In genomic region chr2:58423319-58423718, GRCm38 (mm10) we compare ENCODE assay signal across 23 mouse cellular contexts. TPM values are rescaled to one million over a fixed set of nuclear protein-coding genes. Genes with fewer than 3 reads are reported as not detected.
DNase-seq lines count a peak whose midpoint lies in the region; ATAC-seq and TF ChIP-seq lines count a peak whose summit lies in the region.
"Had no signal": no experiment of that assay in that cellular context is flagged by ENCODE, and none has a peak within 500 bp of the region (broad histone marks: within the 10 kb centered on the region; RNA-seq: fewer than 3 reads in every experiment).

No protein-coding gene starts in this region.

- no peaks in the 10 kb centered on the region for H3K36me3 ChIP-seq in spleen, adult 2 months (ENCODE audit: control insufficient read depth, insufficient read depth, low read length)
- H3K36me3 ChIP-seq in forebrain, embryonic 11.5 days (ENCODE audit: control insufficient read depth, insufficient read depth, low read length) = no peaks in the 10 kb centered on the region

- H3K9ac ChIP-seq in forebrain, embryonic 11.5 days (ENCODE audit: low read length) = no peak overlapping the region
- H3K9ac ChIP-seq: embryonic facial prominence, embryonic 13.5 days; forebrain, embryonic 13.5 days; forebrain, postnatal 0 days; heart, embryonic 13.5 days; hindbrain, embryonic 13.5 days had no signal

- no peak for TF ChIP-seq CTCF in spleen, adult 2 months (IDR thresholded peaks at IDR 0.05; ENCODE audit: extremely low read depth, insufficient read depth, insufficient read length, insufficient replicate concordance)

- 26% methylated on average over 5 of the region's 5 CpGs for WGBS in spleen, adult 2 months
- 89% methylated on average over 5 of the region's 5 CpGs for WGBS in forebrain, embryonic 11.5 days

- H3K9me3 ChIP-seq in forebrain, embryonic 11.5 days (ENCODE audit: control insufficient read depth, low read length) = no peaks in the 10 kb centered on the region
- H3K9me3 ChIP-seq: embryonic facial prominence, embryonic 13.5 days; forebrain, embryonic 13.5 days; heart, embryonic 13.5 days; hindbrain, embryonic 13.5 days had no signal

- no peaks in the 10 kb centered on the region for H3K27me3 ChIP-seq in spleen, adult 2 months (ENCODE audit: control insufficient read depth, insufficient read depth, low read length)
- H3K27me3 ChIP-seq in forebrain, embryonic 11.5 days (ENCODE audit: control insufficient read depth, insufficient read depth, low read length) = no peaks in the 10 kb centered on the region
- H3K27me3 ChIP-seq: embryonic facial prominence, embryonic 13.5 days; forebrain, embryonic 13.5 days; heart, embryonic 13.5 days; hindbrain, embryonic 13.5 days had no signal

- H3K4me1 ChIP-seq in spleen, adult 2 months (ENCODE audit: control insufficient read depth, insufficient read depth, insufficient read length) = peaks cover 3% of the 10 kb centered on the region; the same call in 1 of the 2 replicates
- H3K4me1 ChIP-seq in forebrain, embryonic 11.5 days (replicated peaks; ENCODE audit: control insufficient read depth, insufficient read depth, low read length) = no peaks in the 10 kb centered on the region
- H3K4me1 ChIP-seq: embryonic facial prominence, embryonic 13.5 days; forebrain, embryonic 13.5 days; heart, embryonic 13.5 days; hindbrain, embryonic 13.5 days had no signal

- no peak overlapping the region for H3K4me3 ChIP-seq in spleen, adult 2 months (ENCODE audit: extremely low read depth, insufficient read depth, insufficient read length)
- H3K4me3 ChIP-seq in forebrain, embryonic 11.5 days (ENCODE audit: low read depth, low read length) = no peak overlapping the region
- H3K4me3 ChIP-seq: embryonic facial prominence, embryonic 13.5 days; forebrain, embryonic 13.5 days; gastrocnemius, adult 2 months; heart, embryonic 13.5 days; hindbrain, embryonic 13.5 days had no signal

- no peak overlapping the region for H3K4me2 ChIP-seq in forebrain, embryonic 11.5 days (ENCODE audit: low read depth, low read length, severe bottlenecking)
- H3K4me2 ChIP-seq: embryonic facial prominence, embryonic 13.5 days; forebrain, embryonic 13.5 days; heart, embryonic 13.5 days; hindbrain, embryonic 13.5 days had no signal

- peak; percentile 3 to 77 for DNase-seq in spleen, adult 2 months (ENCODE audit: low read depth in 1 of 2, low spot score in 2 of 2)
- DNase-seq in spleen, postnatal 14 days (ENCODE audit: low spot score in 2 of 2) = no peak
- DNase-seq in CD4-positive, CD25-positive, alpha-beta regulatory T cell, adult 2 months (ENCODE audit: low read depth, low spot score) = peak; percentile 6
- DNase-seq in induced T-regulatory cell, adult 2 months (ENCODE audit: low read depth) = peak; percentile 46
- DNase-seq in embryo, embryonic 11 days = no peak
- DNase-seq in forebrain, embryonic 11.5 days (ENCODE audit: low spot score) = no peak
- DNase-seq: adrenal gland, adult 2 months; adrenal gland, postnatal 36 days; cerebellum, adult 11 months; cerebellum, adult 8-10 months; cerebellum, postnatal 14 days; forebrain, postnatal 0 days; gastrocnemius, adult 2 months; gastrocnemius, postnatal 25 days; heart, postnatal 4 days had no signal

- no peak overlapping the region for H3K27ac ChIP-seq in spleen, adult 2 months (ENCODE audit: insufficient read depth, low read length)
- H3K27ac ChIP-seq in forebrain, embryonic 11.5 days (ENCODE audit: low read depth, low read length) = no peak overlapping the region
- H3K27ac ChIP-seq: embryonic facial prominence, embryonic 13.5 days; forebrain, embryonic 13.5 days; gastrocnemius, adult 2 months; heart, embryonic 13.5 days; hindbrain, embryonic 13.5 days; hindbrain, postnatal 0 days had no signal

- TF ChIP-seq POLR2A in spleen, adult 2 months (IDR thresholded peaks at IDR 0.05; ENCODE audit: low read depth, low read length) = no peak

- ATAC-seq in cerebellum, adult (ENCODE audit: insufficient number of reproducible peaks, low FRiP score, low TSS enrichment) = no peak
- no peak for ATAC-seq in forebrain, embryonic 11.5 days (replicated peaks; ENCODE audit: low FRiP score)
- ATAC-seq: forebrain, embryonic 13.5 days; forebrain, postnatal 0 days; hindbrain, postnatal 0 days had no signal

RNA-seq across cellular contexts. Expression of gene Gm17409, which starts 46.6 kb away (rescaled TPM):
- polyA plus RNA-seq in spleen, adult 2 months (2012; rRNA removed) = not detected in 2 replicates
- polyA plus RNA-seq in forebrain, embryonic 11.5 days (2014; fragmentation: Nextera tagmentation; extraction: Ambion mirVana) = not detected in 2 replicates
- polyA plus RNA-seq: adrenal gland, adult 2 months; cortical plate, adult 2 months; embryonic facial prominence, embryonic 13.5 days; forebrain, embryonic 13.5 days; forebrain, postnatal 0 days; heart, postnatal 0 days; hindbrain, embryonic 13.5 days; hindbrain, postnatal 0 days had no signal

Comparison
In these comparisons a context has a peak if more than half of its experiments do, and no peak if none do; other contexts are left out.
1. DNase-seq: peak in spleen, adult 2 months (2 of 2), CD4-positive, CD25-positive, alpha-beta regulatory T cell, adult 2 months (single experiment) and induced T-regulatory cell, adult 2 months (single experiment); none in spleen, postnatal 14 days (0 of 2), embryo, embryonic 11 days (single experiment) and forebrain, embryonic 11.5 days (single experiment).